Mouse (Mus musculus) CH12.LX (cell line): ENCODE data around the gene Dgkq. TPM values are rescaled to one million over a fixed set of nuclear protein-coding genes. Genes with fewer than 3 reads are reported as not detected.

Experiments
- DNase-seq: peaks from one replicate; pipeline ENCODE4 v3.0.0-alpha.2; 2013; ENCODE audit errors: extremely low read depth
- H3K27ac ChIP-seq: 2 replicates; pipeline ENCODE4 v1.5.1; 2012; ENCODE audit warnings: low read depth, mild to moderate bottlenecking, control low read depth, moderate library complexity; ENCODE audit not compliant: insufficient read depth
- H3K27me3 ChIP-seq: replicated peaks from 2 replicates; pipeline ENCODE3; 2012; ENCODE audit warnings: inconsistent platforms
- H3K36me3 ChIP-seq, 2 experiments: replicated peaks in 1 of 2; 2 replicates each; pipeline versions ENCODE3 to v1.6.1; 2012; ENCODE audit warnings: inconsistent platforms in 1 of 2, low read length in 1 of 2, mild to moderate bottlenecking in 1 of 2, mixed read lengths in 1 of 2, moderate library complexity in 1 of 2; ENCODE audit not compliant: control insufficient read depth in 1 of 2, insufficient read depth in 1 of 2
- H3K4me1 ChIP-seq, 2 experiments: 2 replicates each; pipeline ENCODE4 v1.6.1; 2012; ENCODE audit warnings: inconsistent platforms in 1 of 2, moderate library complexity in 1 of 2; ENCODE audit not compliant: insufficient read depth in 2 of 2, control insufficient read depth in 1 of 2
- H3K4me2 ChIP-seq: 2 replicates; pipeline ENCODE4 v1.6.1; 2012; ENCODE audit warnings: low read depth, mild to moderate bottlenecking, control low read depth; ENCODE audit not compliant: poor library complexity, insufficient read depth, severe bottlenecking
- H3K4me3 ChIP-seq, 3 experiments: fragments of 150-350 bp in 1 of 3; sonication (generic) in 1 of 3; replicated peaks in 1 of 3; 2 replicates each; pipeline versions ENCODE3 to v1.5.1; 2011 to 2012; ENCODE audit warnings: low read depth in 2 of 3, low read length in 2 of 3, mild to moderate bottlenecking in 2 of 3, moderate library complexity in 2 of 3, control low read depth in 1 of 3, improper control_type of control experiment in 1 of 3, inconsistent platforms in 1 of 3, mixed read lengths in 1 of 3; ENCODE audit not compliant: poor library complexity in 1 of 3
- H3K79me2 ChIP-seq: replicated peaks from 2 replicates; pipeline ENCODE4 v1.6.1; 2012; ENCODE audit warnings: mild to moderate bottlenecking, moderate library complexity; ENCODE audit not compliant: control insufficient read depth, poor library complexity, insufficient read depth, severe bottlenecking; ENCODE audit errors: extremely low read depth
- H3K9ac ChIP-seq: 2 replicates; pipeline ENCODE4 v1.6.1; 2012; ENCODE audit warnings: low read depth, mild to moderate bottlenecking, control low read depth, moderate library complexity; ENCODE audit not compliant: insufficient read depth
- H3K9me3 ChIP-seq: replicated peaks from 2 replicates; pipeline ENCODE3; 2012; ENCODE audit warnings: low read length, inconsistent platforms, mixed read lengths
- CHD2 ChIP-seq: IDR thresholded peaks from 2 replicates; pipeline ENCODE4 v1.6.1; 2011; ENCODE audit warnings: low read length, improper control_type of control experiment
- CTCF ChIP-seq, 2 experiments: IDR thresholded peaks in 1 of 2; conservative IDR thresholded peaks in 1 of 2; 2 replicates each; pipeline ENCODE4 v1.5.1; 2011 to 2012; ENCODE audit warnings: low read depth in 2 of 2, low read length in 2 of 2, improper control_type of control experiment in 1 of 2, inconsistent platforms in 1 of 2, mild to moderate bottlenecking in 1 of 2, moderate library complexity in 1 of 2
- ELF1 ChIP-seq: IDR thresholded peaks from 2 replicates; pipeline ENCODE4 v1.6.1; 2014; ENCODE audit warnings: low read depth, mild to moderate bottlenecking, inconsistent platforms, low read length, improper control_type of control experiment
- HCFC1 ChIP-seq: IDR thresholded peaks from 2 replicates; pipeline ENCODE4 v1.6.1; 2012; ENCODE audit warnings: low read depth, mild to moderate bottlenecking, inconsistent platforms, low read length, improper control_type of control experiment
- IRF4 ChIP-seq: IDR thresholded peaks from 2 replicates; pipeline ENCODE4 v1.6.1; 2014; ENCODE audit warnings: low read depth, mild to moderate bottlenecking, inconsistent platforms, low read length, improper control_type of control experiment
- JUN ChIP-seq: IDR thresholded peaks from 2 replicates; pipeline ENCODE4 v1.6.1; 2011; ENCODE audit warnings: low read depth, mild to moderate bottlenecking, low read length, improper control_type of control experiment, moderate library complexity; ENCODE audit not compliant: insufficient read depth
- JUND ChIP-seq: conservative IDR thresholded peaks from 2 replicates; pipeline ENCODE4 v1.6.1; 2011; ENCODE audit warnings: low read depth, low read length, improper control_type of control experiment
- KAT2A ChIP-seq: IDR thresholded peaks from 2 replicates; pipeline ENCODE4 v1.6.1; 2012; ENCODE audit warnings: low read length, improper control_type of control experiment, inconsistent platforms; ENCODE audit not compliant: insufficient replicate concordance
- MAFK ChIP-seq: IDR thresholded peaks from 2 replicates; pipeline ENCODE4 v1.6.1; 2011; ENCODE audit warnings: low read length, improper control_type of control experiment; ENCODE audit not compliant: insufficient replicate concordance
- MAX ChIP-seq: IDR thresholded peaks from 2 replicates; pipeline ENCODE4 v1.6.1; 2011; ENCODE audit warnings: low read length, improper control_type of control experiment
- MAZ ChIP-seq: IDR thresholded peaks from 2 replicates; pipeline ENCODE4 v1.6.1; 2012; ENCODE audit warnings: low read depth, mild to moderate bottlenecking, inconsistent platforms, low read length, improper control_type of control experiment, moderate library complexity
- MEF2A ChIP-seq: IDR thresholded peaks from 2 replicates; pipeline ENCODE4 v1.6.1; 2014; ENCODE audit warnings: low read depth, mild to moderate bottlenecking, inconsistent platforms, low read length, improper control_type of control experiment, borderline replicate concordance
- MYC ChIP-seq: IDR thresholded peaks from 2 replicates; pipeline ENCODE4 v1.6.1; 2011; ENCODE audit warnings: low read depth, mild to moderate bottlenecking, improper control_type of control experiment, low read length
- NELFE ChIP-seq: IDR thresholded peaks from 2 replicates; pipeline ENCODE4 v1.6.1; 2011; ENCODE audit warnings: low read depth, low read length, improper control_type of control experiment
- NRF1 ChIP-seq: IDR thresholded peaks from 2 replicates; pipeline ENCODE4 v1.6.1; 2014; ENCODE audit warnings: low read depth, mild to moderate bottlenecking, inconsistent platforms, low read length, improper control_type of control experiment, moderate library complexity
- PAX5 ChIP-seq: IDR thresholded peaks from 2 replicates; pipeline ENCODE4 v1.6.1; 2012; ENCODE audit warnings: low read length, inconsistent platforms, mixed read lengths
- POLR2A ChIP-seq: IDR thresholded peaks from 2 replicates; pipeline ENCODE4 v1.6.1; 2011; ENCODE audit warnings: low read depth, mild to moderate bottlenecking, improper control_type of control experiment, low read length
- POLR2AphosphoS2 ChIP-seq: IDR thresholded peaks from 2 replicates; pipeline ENCODE4 v1.6.1; 2011; ENCODE audit warnings: low read depth, low read length, improper control_type of control experiment
- RAD21 ChIP-seq: IDR thresholded peaks from 2 replicates; pipeline ENCODE4 v1.6.1; 2011; ENCODE audit warnings: low read depth, mild to moderate bottlenecking, low read length, improper control_type of control experiment, moderate library complexity
- RCOR1 ChIP-seq: conservative IDR thresholded peaks from 2 replicates; pipeline ENCODE4 v1.6.1; 2012; ENCODE audit warnings: low read depth, mild to moderate bottlenecking, inconsistent platforms, low read length, improper control_type of control experiment
- SIN3A ChIP-seq: IDR thresholded peaks from 2 replicates; pipeline ENCODE4 v1.6.1; 2012; ENCODE audit warnings: low read length, improper control_type of control experiment, inconsistent platforms
- TBP ChIP-seq: conservative IDR thresholded peaks from 2 replicates; pipeline ENCODE4 v1.6.1; 2011; ENCODE audit warnings: low read depth, low read length, improper control_type of control experiment
- TCF12 ChIP-seq: IDR thresholded peaks from 2 replicates; pipeline ENCODE4 v1.6.1; 2014; ENCODE audit warnings: low read depth, mild to moderate bottlenecking, inconsistent platforms, low read length, improper control_type of control experiment
- USF1 ChIP-seq: IDR thresholded peaks from 2 replicates; pipeline ENCODE4 v1.6.1; 2014; ENCODE audit warnings: low read depth, mild to moderate bottlenecking, inconsistent platforms, low read length, improper control_type of control experiment
- USF2 ChIP-seq: conservative IDR thresholded peaks from 2 replicates; pipeline ENCODE4 v1.6.1; 2011; ENCODE audit warnings: low read depth, low read length, improper control_type of control experiment
- ZC3H11A ChIP-seq: IDR thresholded peaks from 2 replicates; pipeline ENCODE4 v1.6.1; 2012; ENCODE audit warnings: low read depth, mild to moderate bottlenecking, inconsistent platforms, low read length, improper control_type of control experiment
- ZKSCAN1 ChIP-seq: IDR thresholded peaks from 2 replicates; pipeline ENCODE4 v1.6.1; 2012; ENCODE audit warnings: low read depth, inconsistent platforms, low read length, improper control_type of control experiment, borderline replicate concordance
- ZMIZ1 ChIP-seq: IDR thresholded peaks from 2 replicates; pipeline ENCODE4 v1.6.1; 2012; ENCODE audit warnings: low read depth, mild to moderate bottlenecking, inconsistent platforms, low read length, improper control_type of control experiment
- dilution Hi-C: fragments of 300-500 bp; cut with MboI; formaldehyde crosslinking; loops from 2 replicates; pipeline ENCODE4 v1.14.3; 2020; ENCODE audit warnings: low sequenced_read_pairs; ENCODE audit not compliant: extremely low pct_unique_long_range_greater_than_20kb, extremely low pct_ligation_motif_present
- in situ Hi-C: fragments of 300-500 bp; cut with MboI; formaldehyde crosslinking; loops from 3 replicates; pipeline ENCODE4 v1.14.3; 2019; ENCODE audit warnings: low sequenced_read_pairs, low pct_ligation_motif_present, low pct_unique_long_range_greater_than_20kb, mixed read lengths
- polyA plus RNA-seq: library from polyadenylated mRNA; unstranded; fragments of >175 nt; gene quantifications from 2 replicates; pipeline ENCODE4 v1.2.1, GENCODE M21; 2012; ENCODE audit warnings: low read depth; ENCODE audit not compliant: insufficient read length
- total RNA-seq, 2 experiments: library from RNA; depleted of rRNA; stranded (reverse); fragments of 300-350 nt in 1 of 2; fragments of >200 nt in 1 of 2; gene quantifications; 2 replicates each; pipeline ENCODE4 v1.2.3; 2012 to 2014

The Dgkq gene
- total and polyA plus RNA-seq, 3 experiments: 3.7 to 8.5 (median 4.4) TPM

DNA sequence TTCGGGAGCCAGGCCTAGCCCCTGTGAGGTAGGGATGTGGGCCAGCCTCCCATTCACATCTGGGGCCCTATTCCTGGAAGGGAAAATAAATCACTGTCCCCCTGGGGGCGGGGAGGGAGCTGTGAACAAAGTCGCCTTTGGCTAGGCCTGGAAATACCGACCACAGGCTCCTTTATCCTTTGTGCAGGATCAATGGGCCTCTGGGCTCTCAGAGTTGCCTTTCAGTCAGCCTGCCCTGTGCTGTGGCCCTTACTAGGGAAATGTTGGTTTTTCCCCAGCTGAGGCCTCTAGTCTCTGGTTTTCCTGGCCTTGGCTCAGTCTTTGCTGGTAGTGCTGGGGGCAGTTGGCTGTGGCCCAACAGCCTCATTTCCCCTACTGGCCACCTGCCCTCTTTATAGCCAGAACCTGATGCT is 27.9 kb upstream of the Dgkq start:
- peaks cover 77% of the 10 kb centered on the region for H3K27me3 ChIP-seq
- H3K9ac ChIP-seq: no peak overlapping the region
- TF ChIP-seq TCF12 (no peak), POLR2A (no peak), CTCF (conservative IDR thresholded peaks at IDR 0.05 in 1 of 2, IDR thresholded peaks at IDR 0.05 in 1 of 2; ENCODE audit: low read depth in 2 of 2, low read length in 2 of 2) (no peak), IRF4 (no peak), NRF1 (no peak), SIN3A (no peak), ZKSCAN1 (no peak), USF1 (no peak), MEF2A (no peak), PAX5 (no peak), POLR2AphosphoS2 (no peak), ZC3H11A (no peak), TBP (no peak), MAZ (no peak)
- H3K36me3 ChIP-seq: no peaks in the 10 kb centered on the region
- H3K4me3 ChIP-seq: no peak overlapping the region
- no peak for DNase-seq
- peaks cover 7% of the 10 kb centered on the region for H3K9me3 ChIP-seq
- dilution Hi-C loops (no loop called here), in situ Hi-C loops (no loop called here)
- H3K27ac ChIP-seq: no peak overlapping the region
- H3K79me2 ChIP-seq: no peaks in the 10 kb centered on the region
- no peak overlapping the region for H3K4me2 ChIP-seq
- peaks cover 0 to 5% of the 10 kb centered on the region in 2 experiments; a peak in 1 of 4 replicates for H3K4me1 ChIP-seq

DNA sequence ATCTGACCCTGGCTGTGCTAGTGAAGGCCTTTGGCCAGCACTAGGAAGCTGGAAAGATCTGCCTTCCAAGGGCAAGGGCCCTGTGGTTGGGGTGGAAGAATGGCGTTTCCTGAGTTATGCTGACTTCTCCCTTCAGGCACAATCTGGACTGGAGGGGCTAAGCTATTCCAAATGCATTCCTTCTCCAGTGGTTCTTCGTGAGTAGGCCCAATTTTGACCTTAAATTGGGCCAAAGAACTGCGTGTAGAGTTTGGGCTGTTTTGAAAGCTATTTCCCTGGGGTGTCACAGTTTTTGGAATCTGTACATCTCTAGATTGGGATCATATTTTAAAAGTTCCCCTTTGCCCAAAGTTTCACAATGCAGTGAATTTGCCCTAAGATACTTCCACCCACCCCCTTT is 27.1 kb upstream of the Dgkq start:
- peaks cover 73% of the 10 kb centered on the region for H3K27me3 ChIP-seq
- in situ Hi-C loops: no loop called here
- TF ChIP-seq ZKSCAN1 (no peak), MAX (no peak), ELF1 (no peak), NRF1 (no peak), JUND (no peak), RAD21 (no peak), HCFC1 (no peak), PAX5 (no peak), POLR2AphosphoS2 (no peak), RCOR1 (no peak), NELFE (no peak), POLR2A (no peak), TBP (no peak), KAT2A (no peak), MAFK (no peak), MYC (no peak), JUN (no peak), USF2 (no peak), ZMIZ1 (no peak), CHD2 (no peak)
- TF ChIP-seq, all 38 proteins: peak for 0
- H3K9me3 ChIP-seq: peaks cover 7% of the 10 kb centered on the region
- no peak for DNase-seq
- H3K4me3 ChIP-seq: no peak overlapping the region
- H3K9ac ChIP-seq: no peak overlapping the region
- peaks cover 3 to 5% of the 10 kb centered on the region in 2 experiments; a peak in 2 of 4 replicates for H3K4me1 ChIP-seq
- H3K27ac ChIP-seq: no peak overlapping the region
- dilution Hi-C loops: no loop called here
- H3K79me2 ChIP-seq: no peaks in the 10 kb centered on the region
- no peak overlapping the region for H3K4me2 ChIP-seq
- no peaks in the 10 kb centered on the region for H3K36me3 ChIP-seq
